Mouse (Mus musculus): ENCODE results near the gene Shisa4.

Shisa4 gene

DNA sequence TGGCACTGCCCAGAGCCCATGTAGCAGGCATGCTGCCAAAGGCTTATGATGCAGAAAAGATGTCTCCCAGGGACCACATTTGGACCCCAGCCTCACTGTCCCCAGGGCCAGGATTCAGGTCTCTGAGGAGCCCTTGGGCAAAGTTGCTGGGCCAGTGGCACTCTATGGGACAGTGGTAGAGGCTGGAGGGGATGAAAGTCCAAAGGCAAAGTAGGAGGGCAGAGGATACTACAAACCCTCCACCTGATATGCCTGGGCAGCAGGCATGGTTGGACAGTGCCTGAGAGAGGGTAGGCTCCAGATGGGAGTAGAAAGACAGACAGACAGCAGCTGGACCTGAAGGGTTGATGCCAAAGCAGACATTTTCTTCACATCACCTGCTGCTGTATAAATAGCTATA is 8.7 kb downstream of the Shisa4 start:
- DNase-seq: peak; percentile 39 to 47

DNA sequence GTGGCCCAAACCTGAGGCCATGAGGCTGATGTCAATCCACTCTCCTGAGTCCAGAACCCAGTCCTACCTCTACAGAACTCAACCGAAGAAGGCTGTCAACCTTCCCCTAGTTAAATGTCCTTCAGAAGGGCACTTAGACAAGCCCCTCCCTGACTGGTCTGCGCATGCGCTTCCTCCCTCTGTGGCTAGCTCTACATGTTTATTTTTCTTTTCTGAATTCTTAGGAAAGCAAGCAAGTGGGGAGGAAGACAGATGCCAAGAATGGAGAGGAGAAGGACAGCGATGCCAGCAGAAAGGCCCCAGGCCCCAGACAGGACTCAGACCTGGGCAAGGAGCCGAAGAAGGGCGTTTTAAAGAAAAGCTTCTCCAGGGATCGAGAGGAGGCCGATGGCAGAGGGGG is 11.6 kb downstream of the Shisa4 start:
- DNase-seq: no peak

GRCm38 (mm10) chr1:135362115-135362514 is 12.9 kb downstream of the Shisa4 start:
- no peak for DNase-seq

DNA sequence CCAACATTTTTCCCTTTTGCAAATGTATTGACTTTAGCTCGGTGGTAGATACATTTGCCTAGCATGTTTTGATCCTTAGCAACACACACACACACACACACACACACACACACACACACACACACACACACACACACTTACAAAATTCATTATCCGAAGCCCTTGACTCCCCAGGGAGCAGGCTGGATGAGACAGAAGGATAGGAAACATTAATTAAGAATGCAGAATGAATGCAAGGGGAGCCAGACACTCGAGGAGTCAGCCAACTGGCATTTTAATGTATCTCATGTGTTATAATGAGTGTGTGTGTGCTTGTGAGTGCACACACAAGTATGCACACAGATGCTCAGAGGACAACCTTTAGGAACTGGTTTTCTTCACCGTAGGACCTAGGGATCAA is 13.5 kb downstream of the Shisa4 start:
- no peak for DNase-seq

- DNase-seq: no peak
These were observed 16.0 kb downstream of the Shisa4 start for GRCm38 (mm10) chr1:135359071-135359470.

GRCm38 (mm10) chr1:135351953-135352352 is 23.1 kb downstream of the Shisa4 start:
- peak; percentile 26 to 28 for DNase-seq

- DNase-seq: no peak
These were observed 27.4 kb downstream of the Shisa4 start for GRCm38 (mm10) chr1:135347498-135348169.

GRCm38 (mm10) chr1:135346891-135347290 is 28.1 kb downstream of the Shisa4 start:
- no peak for DNase-seq

DNA sequence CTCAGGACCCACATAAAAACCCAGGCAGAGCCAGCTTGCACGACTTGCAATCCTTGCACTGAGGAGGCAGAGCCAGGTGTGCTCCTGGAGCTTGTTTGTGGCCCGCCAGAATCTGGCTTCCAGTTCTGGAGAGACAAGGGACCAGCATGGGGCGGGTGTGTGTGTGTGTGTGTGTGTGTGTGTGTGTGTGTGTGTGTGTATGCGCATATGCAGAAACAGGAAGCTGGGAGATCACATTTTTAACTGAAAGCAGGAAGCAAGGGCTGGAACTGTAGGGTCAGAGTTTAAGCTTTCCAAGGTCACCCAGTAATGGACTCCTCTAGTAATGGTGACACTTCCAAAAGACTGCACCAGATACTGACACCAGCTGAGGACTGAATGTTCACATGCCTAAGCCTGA is 31.0 kb downstream of the Shisa4 start:
- DNase-seq: no peak

DNA sequence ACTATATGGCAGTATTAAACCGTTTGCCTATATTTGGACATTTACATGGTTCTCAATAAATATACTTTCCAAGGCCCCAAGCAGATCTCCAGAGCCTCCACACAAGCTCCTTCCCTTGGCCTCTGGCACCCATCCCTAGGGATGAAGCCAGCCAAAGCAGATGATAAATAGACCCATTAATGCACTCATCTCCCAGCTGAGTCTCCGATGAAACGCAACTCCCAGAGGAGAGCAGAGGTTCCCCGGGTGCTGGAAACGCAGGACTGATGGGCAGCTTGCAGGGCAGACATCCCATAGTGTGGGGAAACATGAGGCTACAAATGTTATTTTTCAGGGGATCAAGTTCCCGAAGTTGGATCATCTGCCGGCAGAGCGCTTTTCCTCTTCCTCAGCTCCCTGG is 33.1 kb downstream of the Shisa4 start:
- DNase-seq: no peak

- no peak for DNase-seq
These were observed 44.5 kb downstream of the Shisa4 start for GRCm38 (mm10) chr1:135330578-135330977.

- no peak for DNase-seq
These were observed 46.7 kb downstream of the Shisa4 start for GRCm38 (mm10) chr1:135328368-135328767.

DNA sequence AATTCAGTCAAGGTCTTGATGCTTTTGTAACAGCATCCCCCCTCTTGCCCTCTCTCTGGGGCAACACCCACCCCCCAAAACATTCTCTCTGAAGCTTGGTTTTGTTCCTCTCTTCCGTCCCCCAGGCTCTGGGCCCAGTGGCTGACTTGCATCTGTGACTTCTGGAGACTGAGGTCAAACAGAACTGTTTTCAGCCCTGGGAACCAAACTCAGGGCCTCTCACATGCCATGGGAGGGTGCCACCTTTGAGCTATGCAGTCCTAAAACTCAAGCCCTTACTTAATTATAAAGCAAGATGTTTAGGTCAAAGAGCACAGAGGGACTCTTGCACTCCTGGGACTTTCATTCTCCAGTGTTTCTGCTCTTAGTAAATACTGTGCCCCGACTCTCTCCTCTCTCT is 49.1 kb downstream of the Shisa4 start:
- no peak for DNase-seq

DNA sequence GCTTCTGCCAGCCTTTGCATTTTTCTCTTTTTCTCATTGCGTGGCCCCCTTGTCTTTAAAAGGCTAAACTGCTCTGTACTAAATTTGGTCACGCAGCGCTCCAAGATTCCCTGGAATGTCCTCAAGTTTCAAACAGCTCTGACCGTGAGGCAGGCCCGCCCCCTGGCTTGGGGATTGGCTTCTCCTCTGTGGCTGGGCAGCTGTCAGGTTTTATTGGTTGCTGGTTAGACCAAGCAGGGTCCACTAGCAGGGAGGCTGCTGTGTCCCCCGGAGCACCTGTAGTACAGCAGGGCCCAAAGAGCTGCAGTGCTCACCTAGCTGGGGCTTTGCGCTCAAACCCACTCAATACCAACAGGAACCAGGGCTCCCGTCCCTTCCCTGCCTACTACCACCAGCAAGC is 50.5 kb downstream of the Shisa4 start, which contains the start of gene Lmod1:
TSS of gene Lmod1 (plus strand) at position 237 of the 400 bp plus-strand sequence.
- DNase-seq: peak; percentile 63

DNA sequence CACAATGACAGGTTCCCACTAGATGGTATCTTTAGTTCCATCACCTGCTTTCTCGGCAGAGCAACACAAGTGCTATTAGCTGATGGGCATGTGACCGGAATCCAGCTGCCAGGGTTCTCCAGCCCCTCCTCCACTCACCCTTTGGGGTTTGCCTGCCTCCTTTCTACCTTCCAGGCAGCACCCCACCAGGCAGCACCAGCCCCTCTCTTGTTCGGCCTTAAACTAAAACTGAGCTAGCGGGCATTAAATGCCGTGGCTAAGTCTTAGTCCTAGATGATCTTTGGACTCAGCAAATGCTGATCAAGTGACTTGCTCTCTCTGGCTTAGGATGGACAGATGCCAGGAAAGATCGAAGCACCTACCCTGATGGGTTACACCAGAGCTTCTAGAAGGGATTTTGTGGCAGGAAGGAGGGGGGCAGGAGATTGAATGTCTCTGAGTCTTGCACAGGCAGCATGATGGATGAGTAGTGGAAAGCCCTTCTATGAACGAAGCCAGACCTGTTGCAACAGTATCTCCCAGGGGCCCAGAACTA is 51.6 kb downstream of the Shisa4 start:
- peak; percentile 63 to 75 for DNase-seq

Measured in kidney, adult 8-10 months (tissue).